Mouse (Mus musculus): ENCODE results near the gene Gm42906. TPM values are rescaled to one million over a fixed set of nuclear protein-coding genes. Genes with fewer than 3 reads are reported as not detected.

The Gm42906 gene
- polyA plus RNA-seq, 1 experiment = not detected

DNA sequence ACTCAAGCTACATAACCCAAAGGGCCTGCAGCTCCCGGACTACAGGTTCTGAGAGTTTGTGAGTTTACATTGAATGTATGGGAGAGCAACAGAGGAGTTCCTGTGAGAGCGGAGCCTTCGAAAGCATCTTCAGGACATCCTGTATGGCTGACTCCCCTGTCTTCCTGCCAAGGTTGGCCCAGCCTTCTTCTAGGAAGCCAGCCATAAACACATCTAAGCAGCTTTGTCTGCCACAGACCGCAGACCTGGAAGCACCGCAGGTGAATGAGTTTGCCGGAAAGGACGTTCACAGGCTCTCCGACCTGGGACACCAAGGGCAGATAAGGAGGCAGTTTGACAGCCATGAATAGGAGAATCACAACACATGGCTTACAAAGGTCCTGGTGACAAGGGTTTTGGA is 246.7 kb downstream of the Gm42906 start:
- TF ChIP-seq TAL1 (IDR thresholded peaks at IDR 0.05; ENCODE audit: low read length) (no peak), GATA1 (IDR thresholded peaks at IDR 0.05; ENCODE audit: low read length) (no peak)
- H3K4me3 ChIP-seq (replicated peaks) = no peak overlapping the region
- no peaks in the 10 kb centered on the region for H3K9me3 ChIP-seq (ENCODE audit: control insufficient read depth, low read length)
- H3K27me3 ChIP-seq (ENCODE audit: control insufficient read depth) = no peaks in the 10 kb centered on the region
- H3K4me1 ChIP-seq (ENCODE audit: control insufficient read depth) = no peaks in the 10 kb centered on the region
- H3K36me3 ChIP-seq (ENCODE audit: control insufficient read depth) = no peaks in the 10 kb centered on the region

DNA sequence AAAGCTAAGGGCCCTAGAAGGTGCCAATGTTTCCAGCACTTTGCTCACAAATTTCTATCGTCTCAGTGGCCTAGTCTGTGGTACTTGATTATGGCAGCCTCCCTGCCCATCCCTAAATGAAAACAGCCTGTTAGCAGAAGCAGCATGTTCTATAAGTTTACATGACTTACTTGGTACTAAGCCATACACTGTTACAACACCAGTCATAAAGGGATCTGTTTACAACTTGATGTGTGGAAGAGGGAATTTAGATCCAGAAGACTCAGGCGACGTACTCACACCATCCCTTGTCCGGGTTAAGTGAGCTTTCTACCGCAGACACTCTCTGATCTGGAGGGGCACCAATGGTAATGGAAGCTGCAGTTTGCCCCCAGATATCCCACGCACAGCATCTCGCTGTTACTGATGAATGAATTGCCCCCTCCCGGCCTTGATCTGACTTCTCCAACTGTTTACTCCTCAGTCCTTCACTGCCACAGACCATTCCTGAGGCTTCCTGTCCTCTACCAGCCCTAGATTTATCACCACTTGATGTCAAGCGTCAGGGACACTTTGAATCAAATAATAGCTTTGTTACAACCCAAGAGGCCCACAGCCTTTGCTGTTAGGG is 247.7 kb downstream of the Gm42906 start:
- no peaks in the 10 kb centered on the region for H3K27me3 ChIP-seq (ENCODE audit: control insufficient read depth)
- TF ChIP-seq TAL1 (IDR thresholded peaks at IDR 0.05; ENCODE audit: low read length) (no peak), GATA1 (IDR thresholded peaks at IDR 0.05; ENCODE audit: low read length) (no peak)
- no peaks in the 10 kb centered on the region for H3K9me3 ChIP-seq (ENCODE audit: control insufficient read depth, low read length)
- H3K4me1 ChIP-seq (ENCODE audit: control insufficient read depth) = no peaks in the 10 kb centered on the region
- no peaks in the 10 kb centered on the region for H3K36me3 ChIP-seq (ENCODE audit: control insufficient read depth)
- H3K4me3 ChIP-seq (replicated peaks) = no peak overlapping the region

DNA sequence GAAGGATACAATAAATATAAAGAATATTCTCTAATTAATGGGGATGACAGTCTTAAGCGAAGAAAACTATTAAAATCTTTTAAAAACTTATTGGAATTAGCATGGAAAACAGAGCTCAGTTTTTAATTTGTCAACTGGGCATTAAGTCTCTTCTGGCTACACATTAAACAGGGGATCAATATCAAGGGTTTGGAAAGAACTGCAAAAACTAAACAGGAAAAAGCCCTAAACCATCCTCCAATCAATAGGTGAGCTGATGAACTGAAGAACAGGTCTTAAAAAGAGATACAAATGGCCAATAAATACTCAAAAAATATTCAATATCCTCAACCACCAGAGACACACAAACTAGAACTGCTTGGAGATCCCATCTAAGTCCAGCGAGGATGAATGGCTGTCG is 250.8 kb downstream of the Gm42906 start:
- H3K9me3 ChIP-seq (ENCODE audit: control insufficient read depth, low read length) = no peaks in the 10 kb centered on the region
- no peak overlapping the region for H3K4me3 ChIP-seq (replicated peaks)
- no peaks in the 10 kb centered on the region for H3K36me3 ChIP-seq (ENCODE audit: control insufficient read depth)
- no peaks in the 10 kb centered on the region for H3K4me1 ChIP-seq (ENCODE audit: control insufficient read depth)
- TF ChIP-seq TAL1 (IDR thresholded peaks at IDR 0.05; ENCODE audit: low read length) (no peak), GATA1 (IDR thresholded peaks at IDR 0.05; ENCODE audit: low read length) (no peak)
- H3K27me3 ChIP-seq (ENCODE audit: control insufficient read depth) = no peaks in the 10 kb centered on the region

DNA sequence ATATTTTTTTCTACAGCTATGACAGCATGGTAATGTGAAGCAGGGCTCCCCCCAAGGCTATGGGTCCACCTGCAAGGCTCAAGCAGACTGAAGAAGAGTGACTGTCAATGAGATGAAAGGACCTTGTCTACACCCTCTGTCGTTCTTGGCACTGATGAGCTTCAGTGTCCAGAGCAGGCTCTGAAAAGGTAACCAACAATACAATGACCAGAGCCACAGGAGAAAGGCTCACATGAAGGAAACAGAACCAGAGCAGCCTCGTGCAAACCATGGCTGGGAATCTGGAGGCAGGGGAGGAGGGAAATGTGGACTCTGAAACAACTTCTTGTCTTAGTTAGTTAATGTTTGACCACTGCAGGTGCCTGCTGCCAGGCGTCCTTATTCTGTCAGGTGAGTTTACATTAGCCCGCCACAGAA is 252.1 kb downstream of the Gm42906 start:
- Histone ChIP-seq H3K27me3 (ENCODE audit: control insufficient read depth) (no peaks in the 10 kb centered on the region), H3K4me1 (ENCODE audit: control insufficient read depth) (no peaks in the 10 kb centered on the region), H3K9me3 (ENCODE audit: control insufficient read depth, low read length) (no peaks in the 10 kb centered on the region), H3K36me3 (ENCODE audit: control insufficient read depth) (no peaks in the 10 kb centered on the region), H3K4me3 (replicated peaks) (no peak overlapping the region)
- TF ChIP-seq TAL1 (IDR thresholded peaks at IDR 0.05; ENCODE audit: low read length) (no peak), GATA1 (IDR thresholded peaks at IDR 0.05; ENCODE audit: low read length) (no peak)

DNA sequence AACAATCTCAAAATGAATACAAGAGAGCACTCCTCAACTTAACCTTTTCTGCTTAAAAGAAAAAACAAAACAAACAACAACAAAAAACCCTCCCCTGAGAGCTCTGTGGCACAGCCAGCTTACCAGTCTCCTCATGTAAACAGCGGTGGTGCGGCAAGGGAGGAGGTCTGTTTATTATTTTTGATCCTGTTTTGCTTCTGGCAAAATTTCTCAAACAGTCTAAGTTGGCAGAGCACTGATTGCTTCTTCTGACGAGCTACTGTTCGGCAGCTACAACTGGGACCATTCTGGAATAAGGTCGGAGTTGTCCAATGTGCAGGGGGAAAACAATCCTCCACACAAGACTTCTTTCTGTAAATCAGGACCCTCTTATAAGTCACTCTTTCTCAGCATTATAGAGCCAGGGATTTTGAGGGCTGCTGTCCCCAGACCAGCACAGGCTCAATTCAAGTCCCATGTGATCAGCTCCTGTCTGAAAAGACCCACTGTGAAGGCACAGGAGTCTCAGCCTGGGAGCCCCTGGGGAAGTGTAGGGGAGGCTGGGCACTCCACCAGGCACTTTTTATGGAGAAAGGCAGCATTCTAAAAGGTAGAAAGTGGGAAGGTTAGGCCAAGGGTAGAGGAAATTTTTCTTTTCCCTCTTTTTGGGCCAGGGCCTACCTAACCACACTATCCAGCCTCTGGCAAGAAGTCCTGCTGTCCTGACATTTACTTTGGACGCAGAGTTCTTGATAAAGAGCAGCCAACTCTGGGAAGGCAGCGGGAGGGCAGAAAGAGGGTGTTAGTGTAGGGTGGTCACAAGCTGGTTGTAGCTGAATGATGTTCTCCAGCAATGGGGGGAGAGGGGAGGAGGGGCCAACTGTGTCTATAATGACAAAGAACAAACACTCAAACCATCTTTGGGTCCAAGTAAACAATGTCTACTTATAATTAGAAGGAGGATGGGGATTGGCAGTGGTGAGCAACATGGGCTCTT is 253.2 kb downstream of the Gm42906 start:
- Histone ChIP-seq H3K36me3 (ENCODE audit: control insufficient read depth) (no peaks in the 10 kb centered on the region), H3K4me1 (ENCODE audit: control insufficient read depth) (no peaks in the 10 kb centered on the region), H3K9me3 (ENCODE audit: control insufficient read depth, low read length) (no peaks in the 10 kb centered on the region), H3K4me3 (replicated peaks) (no peak overlapping the region), H3K27me3 (ENCODE audit: control insufficient read depth) (no peaks in the 10 kb centered on the region)
- no peak for TF ChIP-seq GATA1 (IDR thresholded peaks at IDR 0.05; ENCODE audit: low read length)
- TF ChIP-seq TAL1 (IDR thresholded peaks at IDR 0.05; ENCODE audit: low read length) = no peak

DNA sequence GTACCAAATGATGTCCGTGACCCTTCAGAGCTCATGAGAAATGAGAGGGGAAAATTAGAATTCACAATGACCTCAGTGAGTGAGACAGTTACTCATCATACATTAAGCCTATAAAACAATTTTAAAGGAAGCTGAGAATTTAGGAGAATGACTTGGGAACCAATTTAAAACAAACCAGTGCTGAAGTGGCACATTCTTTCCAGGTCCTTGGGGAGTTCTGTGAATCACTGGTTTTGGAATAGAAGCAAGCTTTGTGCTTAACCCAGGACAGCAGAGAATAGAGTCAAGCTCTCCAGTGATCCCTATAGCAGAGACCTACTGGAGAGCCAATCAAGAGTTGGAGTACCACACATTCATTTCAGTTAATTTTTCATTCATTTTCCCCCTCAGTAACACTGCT is 254.2 kb downstream of the Gm42906 start:
- no peak overlapping the region for H3K4me3 ChIP-seq (replicated peaks)
- TF ChIP-seq TAL1 (IDR thresholded peaks at IDR 0.05; ENCODE audit: low read length) (no peak), GATA1 (IDR thresholded peaks at IDR 0.05; ENCODE audit: low read length) (no peak)
- no peaks in the 10 kb centered on the region for H3K4me1 ChIP-seq (ENCODE audit: control insufficient read depth)
- no peaks in the 10 kb centered on the region for H3K9me3 ChIP-seq (ENCODE audit: control insufficient read depth, low read length)
- H3K27me3 ChIP-seq (ENCODE audit: control insufficient read depth) = no peaks in the 10 kb centered on the region
- no peaks in the 10 kb centered on the region for H3K36me3 ChIP-seq (ENCODE audit: control insufficient read depth)

DNA sequence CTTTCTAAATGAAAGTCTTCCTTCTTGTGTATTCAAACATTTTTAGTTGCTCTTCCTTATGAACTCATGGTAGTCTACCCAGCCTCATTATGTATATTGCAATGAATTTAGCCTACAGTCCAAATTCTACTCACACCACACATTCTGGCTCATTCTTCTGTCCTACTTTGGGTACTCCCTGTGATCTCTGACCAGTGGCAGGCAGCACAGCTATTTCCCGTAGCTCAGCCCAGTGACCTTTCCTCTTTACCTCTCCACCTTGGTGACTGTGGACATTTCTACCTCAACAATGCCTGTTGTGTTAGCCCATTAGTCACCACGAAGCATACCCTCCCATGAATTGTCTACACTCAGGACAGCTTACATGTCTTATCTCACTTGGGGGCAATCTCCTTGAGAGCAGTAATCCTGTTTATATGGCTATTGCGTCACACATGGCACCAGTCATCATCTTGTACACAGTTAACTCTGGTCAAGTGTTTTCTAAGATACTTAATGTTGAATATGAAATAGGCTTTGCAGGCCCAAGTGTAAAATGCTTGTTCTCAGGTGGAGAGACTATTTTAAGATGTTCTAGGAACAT is 257.7 kb downstream of the Gm42906 start:
- H3K4me3 ChIP-seq (replicated peaks) = no peak overlapping the region
- no peaks in the 10 kb centered on the region for H3K4me1 ChIP-seq (ENCODE audit: control insufficient read depth)
- TF ChIP-seq TAL1 (IDR thresholded peaks at IDR 0.05; ENCODE audit: low read length) (no peak), GATA1 (IDR thresholded peaks at IDR 0.05; ENCODE audit: low read length) (no peak)
- no peaks in the 10 kb centered on the region for H3K9me3 ChIP-seq (ENCODE audit: control insufficient read depth, low read length)
- no peaks in the 10 kb centered on the region for H3K36me3 ChIP-seq (ENCODE audit: control insufficient read depth)
- no peaks in the 10 kb centered on the region for H3K27me3 ChIP-seq (ENCODE audit: control insufficient read depth)

DNA sequence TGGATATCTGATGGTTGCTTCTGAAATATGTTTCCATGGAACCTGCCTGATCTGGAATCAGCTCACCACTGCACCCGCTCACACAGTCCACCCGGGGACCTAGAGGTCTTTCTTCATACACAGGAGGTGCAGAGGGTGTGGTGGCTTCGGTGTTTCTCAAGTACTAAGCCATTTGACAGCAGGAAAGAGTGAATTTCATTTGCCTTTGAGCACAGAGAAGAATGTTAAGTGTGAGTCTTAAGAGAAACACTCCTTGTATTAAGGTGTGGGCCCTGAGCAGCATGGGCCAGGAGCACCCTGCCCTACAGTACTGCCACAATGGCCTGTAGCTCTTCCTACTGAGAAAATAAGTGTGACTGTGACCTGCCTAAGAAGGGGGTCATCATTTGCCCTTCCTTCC is 259.8 kb downstream of the Gm42906 start:
- H3K4me1 ChIP-seq (ENCODE audit: control insufficient read depth) = no peaks in the 10 kb centered on the region
- H3K9me3 ChIP-seq (ENCODE audit: control insufficient read depth, low read length) = no peaks in the 10 kb centered on the region
- no peak overlapping the region for H3K4me3 ChIP-seq (replicated peaks)
- no peaks in the 10 kb centered on the region for H3K27me3 ChIP-seq (ENCODE audit: control insufficient read depth)
- no peaks in the 10 kb centered on the region for H3K36me3 ChIP-seq (ENCODE audit: control insufficient read depth)
- TF ChIP-seq GATA1 (IDR thresholded peaks at IDR 0.05; ENCODE audit: low read length) = no peak
- no peak for TF ChIP-seq TAL1 (IDR thresholded peaks at IDR 0.05; ENCODE audit: low read length)

DNA sequence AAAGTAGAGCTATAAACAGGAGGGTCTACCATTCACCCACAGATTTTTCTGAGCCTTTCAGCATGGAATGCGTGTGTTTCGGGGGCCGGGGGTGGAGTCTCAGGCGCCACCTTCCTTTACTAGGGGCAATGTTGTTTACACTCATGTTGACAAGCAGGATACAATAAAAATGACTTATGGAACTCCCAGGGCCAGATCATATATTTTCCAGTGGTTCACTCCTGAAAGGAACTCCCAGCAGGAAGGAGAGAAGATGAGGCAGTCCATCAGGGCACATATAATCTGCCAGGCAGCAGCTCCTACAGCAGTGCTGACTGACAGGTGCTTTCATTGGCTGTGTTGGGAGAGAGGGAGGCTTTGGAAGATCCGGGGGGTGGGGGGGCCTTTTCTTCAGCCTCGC is 260.3 kb downstream of the Gm42906 start:
- TF ChIP-seq TAL1 (IDR thresholded peaks at IDR 0.05; ENCODE audit: low read length) (no peak), GATA1 (IDR thresholded peaks at IDR 0.05; ENCODE audit: low read length) (no peak)

More for the DNA sequence above, 260.3 kb downstream of the Gm42906 start:
- Histone ChIP-seq H3K27me3 (ENCODE audit: control insufficient read depth) (no peaks in the 10 kb centered on the region), H3K36me3 (ENCODE audit: control insufficient read depth) (no peaks in the 10 kb centered on the region), H3K4me1 (ENCODE audit: control insufficient read depth) (no peaks in the 10 kb centered on the region), H3K9me3 (ENCODE audit: control insufficient read depth, low read length) (no peaks in the 10 kb centered on the region), H3K4me3 (replicated peaks) (no peak overlapping the region)
